Mouse (Mus musculus): Measurements from ENCODE around the gene Mfap1b.

DNA sequence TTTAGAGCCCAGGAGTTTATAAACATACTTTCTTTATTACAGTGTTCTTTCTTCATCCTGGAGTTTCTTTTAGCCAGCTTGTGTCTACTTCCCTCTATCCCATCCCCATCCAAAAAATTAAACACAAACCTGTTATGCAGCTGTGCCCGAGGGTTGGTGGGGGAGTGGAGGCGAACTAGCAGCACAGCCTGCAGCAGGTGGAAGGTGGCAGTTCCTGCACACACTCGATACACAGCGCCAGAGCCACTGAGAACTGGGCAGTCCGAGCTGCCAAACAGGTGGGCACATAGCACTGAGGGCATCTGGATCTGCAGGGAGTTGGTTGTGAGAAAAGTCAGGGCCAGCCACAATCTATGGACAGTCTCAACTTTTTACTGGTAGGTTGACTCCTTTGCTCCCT lies 18.3 kb downstream of the Mfap1b start:
- TF ChIP-seq GATA1 (IDR thresholded peaks at IDR 0.05; ENCODE audit: low read length) (no peak), TAL1 (IDR thresholded peaks at IDR 0.05; ENCODE audit: low read length) (no peak)

Measured in erythroblast, embryonic 14.5 days (primary cell).